Mouse (Mus musculus): ENCODE measurements around the gene Gm49380.

Gm49380 gene

DNA sequence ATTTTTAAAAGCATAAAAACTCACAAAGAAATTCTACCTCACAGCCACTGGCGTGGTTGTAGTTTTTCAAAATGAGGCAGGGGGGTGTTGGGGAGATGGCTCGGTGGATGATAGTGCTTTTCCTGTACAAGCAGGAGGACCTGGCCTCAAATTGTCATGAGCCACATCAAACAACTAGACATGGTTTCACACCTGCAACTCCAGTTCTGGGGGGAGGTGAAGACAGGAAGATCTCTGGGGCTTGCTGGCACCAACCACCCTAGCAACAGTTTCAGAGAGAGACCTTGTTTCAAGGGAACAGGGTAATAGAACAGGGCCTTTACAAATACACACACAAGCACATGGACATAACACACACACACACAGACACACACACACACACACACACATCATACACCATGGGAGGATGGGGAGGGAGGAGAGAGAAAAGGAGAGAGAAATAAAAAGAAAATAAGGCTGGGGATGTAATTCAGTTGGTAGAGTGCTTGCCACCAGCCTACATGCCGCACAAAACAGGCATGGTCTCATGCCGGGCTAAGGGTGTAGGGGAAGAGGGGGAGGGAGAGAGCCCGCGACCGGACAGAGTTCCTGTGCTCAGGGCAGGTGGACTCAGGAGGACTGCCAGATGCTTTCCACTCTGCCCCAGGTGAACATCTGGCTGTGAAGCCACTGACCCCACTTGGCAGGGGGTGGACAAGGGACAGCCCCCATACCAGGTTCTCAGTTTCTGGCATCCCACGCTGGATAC is 91.0 kb downstream of the Gm49380 start:
- DNase-seq (ENCODE audit: low spot score in 2 of 2), result no peak

DNA sequence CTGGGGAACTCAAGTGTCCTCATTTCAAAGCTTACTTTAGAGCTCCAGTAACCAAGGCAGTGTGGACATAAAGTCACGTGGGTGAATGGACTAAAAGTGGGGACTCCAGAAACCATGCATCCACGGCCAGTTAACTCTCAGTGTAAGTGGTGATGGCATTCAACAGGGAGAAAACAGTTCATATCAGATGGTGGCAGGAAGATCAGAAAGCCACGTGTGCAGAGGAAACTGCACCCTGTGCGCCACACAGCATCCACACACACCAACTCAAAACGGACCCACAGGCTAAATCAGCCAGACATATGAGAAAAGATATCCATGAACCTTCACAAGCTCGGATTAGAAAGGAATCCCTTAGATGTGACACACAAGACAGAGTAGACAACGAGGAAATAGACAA is 93.3 kb downstream of the Gm49380 start:
- no peak for DNase-seq (ENCODE audit: low spot score in 2 of 2)

DNA sequence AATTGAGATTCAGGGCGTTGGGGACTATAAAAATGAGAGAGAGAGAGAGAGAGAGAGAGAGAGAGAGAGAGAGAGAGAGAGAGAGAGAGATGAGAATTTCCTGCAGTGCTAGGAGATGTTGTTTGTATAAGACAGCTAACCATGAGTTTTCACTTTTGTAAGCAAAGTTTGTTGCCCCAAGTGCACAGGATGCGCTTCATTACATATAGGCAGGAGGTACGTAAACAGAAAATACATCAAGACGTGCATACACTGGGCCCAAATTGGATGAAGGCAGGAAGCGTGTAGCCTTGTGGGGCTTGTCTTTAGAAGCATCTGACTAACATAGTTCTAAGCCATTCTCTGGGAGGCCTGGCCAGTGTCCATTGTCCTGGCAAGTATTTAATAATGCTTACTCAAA is 95.5 kb downstream of the Gm49380 start:
- DNase-seq (ENCODE audit: low spot score in 2 of 2), result no peak
